Mouse (Mus musculus) testis, adult 2 months (tissue): Measurements from ENCODE around the gene Ctsl.

ENCODE experiments used
- CTCF ChIP-seq: fragments of 200-500 bp; IDR thresholded peaks from 2 replicates; pipeline ENCODE4 v1.5.1; 2012; ENCODE audit warnings: low read depth, mild to moderate bottlenecking, inconsistent platforms, low read length, moderate library complexity; ENCODE audit not compliant: control insufficient read depth, insufficient read depth, insufficient replicate concordance
- POLR2A ChIP-seq: fragments of 200-500 bp; IDR thresholded peaks from 2 replicates; pipeline ENCODE4 v1.6.1; 2012; ENCODE audit warnings: low read depth, mild to moderate bottlenecking, inconsistent platforms, low read length, moderate library complexity; ENCODE audit not compliant: control insufficient read depth

GRCm38 (mm10) chr13:64402504-64402949 lies 31.8 kb upstream of the Ctsl start:
- TF ChIP-seq POLR2A (no peak), CTCF (no peak)
